Mouse (Mus musculus) cerebellum, adult 18-20 months (tissue): ENCODE measurements around the gene Tuft1.
A peak's percentile ranks its signal among the peaks of the same experiment; 100 is the strongest.
"Not testable (repeated sequence)": the region's sequence is repeated elsewhere in the genome, so short reads cannot be mapped to it uniquely, and the experiment has no call there.

Experiments
- DNase-seq, 2 experiments: peaks; one replicate each; pipeline ENCODE4 v3.0.0; 2021

The Tuft1 gene

DNA sequence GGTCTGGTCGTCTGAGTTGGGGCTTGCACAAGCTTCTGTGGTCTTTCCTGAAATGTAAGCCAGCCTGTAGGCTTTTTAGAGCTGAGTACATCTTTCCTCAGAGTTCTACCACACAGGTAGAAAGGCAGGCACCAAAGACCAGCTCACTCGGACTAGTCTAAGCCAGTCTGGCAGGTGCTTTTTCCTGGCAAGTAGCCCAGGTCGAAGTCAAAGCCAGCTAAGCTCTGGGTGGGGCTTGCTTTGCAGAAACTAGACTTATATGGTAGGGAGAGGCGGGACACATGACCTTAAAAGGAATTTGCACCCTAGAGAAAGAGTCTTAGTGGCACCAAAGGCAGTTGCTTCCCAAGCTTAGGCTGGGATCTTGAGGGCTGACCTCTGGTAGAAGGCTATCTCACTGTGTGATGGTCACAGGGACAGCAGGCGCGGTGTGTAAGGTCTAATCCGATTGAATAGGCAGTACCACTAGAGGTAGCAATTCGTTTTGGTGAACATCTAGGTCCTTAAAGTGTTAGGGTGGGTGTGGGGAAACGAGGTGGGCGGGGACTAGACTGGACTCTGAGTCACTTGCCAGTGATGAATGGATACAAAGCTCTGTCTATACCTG lies 573 bp upstream of the Tuft1 start:
- DNase-seq = peak; percentile 12 to 15

DNA sequence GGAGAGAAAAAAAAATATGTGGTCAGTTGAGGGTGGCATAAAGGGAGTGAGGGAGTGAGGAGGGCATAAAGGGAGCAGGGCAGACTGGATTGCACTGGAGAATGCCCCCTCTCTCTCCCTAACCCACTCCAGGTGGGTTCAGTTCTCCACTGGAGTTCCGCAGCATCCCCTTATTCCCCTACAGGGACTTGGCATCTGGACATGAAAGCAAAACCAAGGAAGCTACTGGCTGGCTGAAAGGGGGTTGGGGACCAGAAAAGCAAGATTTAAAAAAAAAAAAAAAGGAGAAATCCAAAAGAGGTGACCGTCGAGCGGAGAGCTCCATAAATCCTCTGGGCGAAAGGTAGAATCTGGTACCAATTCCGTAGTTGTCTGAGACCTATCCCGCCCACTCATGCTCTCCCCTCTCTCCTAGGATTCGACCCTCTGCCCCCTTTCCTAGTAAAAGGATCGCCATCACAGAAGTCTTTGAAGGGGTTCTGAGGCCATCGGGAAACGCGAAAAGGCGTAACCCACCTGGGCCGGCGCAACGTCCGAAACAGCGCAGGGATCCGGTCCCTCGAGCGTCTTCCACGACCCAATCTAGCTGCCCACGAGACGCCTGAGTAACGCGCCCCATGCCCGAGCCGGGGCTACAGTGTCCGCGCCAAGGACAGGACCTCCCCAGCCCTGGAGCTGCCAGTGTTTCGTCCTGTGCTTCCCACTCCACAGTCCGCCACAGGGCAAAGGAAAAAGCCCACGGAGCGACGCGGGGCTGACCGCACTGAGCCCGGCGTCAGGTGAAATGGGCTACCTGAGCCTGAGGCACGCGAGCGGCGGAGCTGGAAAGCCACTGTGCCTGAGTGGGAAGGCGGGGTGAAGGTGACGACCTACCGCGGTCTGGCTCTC lies 576 bp downstream of the Tuft1 start:
- DNase-seq = not testable (repeated sequence)

DNA sequence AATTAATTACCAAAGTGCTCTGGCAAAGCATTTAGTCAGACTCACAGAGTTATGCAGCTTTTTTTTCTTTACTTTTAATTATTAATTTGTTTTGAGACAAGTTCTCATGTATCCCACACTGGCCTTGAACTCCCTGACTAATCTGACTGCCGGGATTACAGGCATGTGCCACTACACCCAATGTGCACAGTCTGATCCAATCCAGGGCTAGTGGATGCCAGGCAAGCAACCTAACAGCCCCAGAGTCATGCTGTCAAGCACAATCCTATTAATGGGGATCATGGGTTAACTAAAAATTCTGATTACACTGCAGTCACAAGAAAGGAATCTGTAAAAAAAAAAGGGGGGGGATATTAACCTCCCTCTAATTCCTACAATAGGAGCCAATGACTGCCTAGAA lies 4.7 kb downstream of the Tuft1 start:
- DNase-seq = not testable (repeated sequence)

DNA sequence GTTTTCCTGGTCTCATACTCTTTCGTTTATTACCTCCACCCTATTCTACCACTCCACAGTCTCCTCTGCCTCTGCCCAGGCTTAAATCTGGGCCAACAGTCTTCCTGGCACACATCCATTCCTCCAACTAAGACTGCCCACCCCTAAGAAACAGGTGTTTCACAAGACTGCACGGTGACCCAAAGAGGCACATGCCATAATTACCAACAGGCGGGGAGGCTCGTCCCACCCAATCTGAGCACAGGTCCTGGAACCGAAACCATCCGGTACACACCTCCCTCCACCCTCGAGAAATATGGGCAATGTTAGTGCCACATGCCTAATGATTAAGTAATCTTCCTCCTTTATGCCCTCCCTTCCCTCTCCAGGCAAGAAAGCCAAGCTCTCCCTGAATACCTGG lies 8.3 kb downstream of the Tuft1 start:
- DNase-seq = no peak

DNA sequence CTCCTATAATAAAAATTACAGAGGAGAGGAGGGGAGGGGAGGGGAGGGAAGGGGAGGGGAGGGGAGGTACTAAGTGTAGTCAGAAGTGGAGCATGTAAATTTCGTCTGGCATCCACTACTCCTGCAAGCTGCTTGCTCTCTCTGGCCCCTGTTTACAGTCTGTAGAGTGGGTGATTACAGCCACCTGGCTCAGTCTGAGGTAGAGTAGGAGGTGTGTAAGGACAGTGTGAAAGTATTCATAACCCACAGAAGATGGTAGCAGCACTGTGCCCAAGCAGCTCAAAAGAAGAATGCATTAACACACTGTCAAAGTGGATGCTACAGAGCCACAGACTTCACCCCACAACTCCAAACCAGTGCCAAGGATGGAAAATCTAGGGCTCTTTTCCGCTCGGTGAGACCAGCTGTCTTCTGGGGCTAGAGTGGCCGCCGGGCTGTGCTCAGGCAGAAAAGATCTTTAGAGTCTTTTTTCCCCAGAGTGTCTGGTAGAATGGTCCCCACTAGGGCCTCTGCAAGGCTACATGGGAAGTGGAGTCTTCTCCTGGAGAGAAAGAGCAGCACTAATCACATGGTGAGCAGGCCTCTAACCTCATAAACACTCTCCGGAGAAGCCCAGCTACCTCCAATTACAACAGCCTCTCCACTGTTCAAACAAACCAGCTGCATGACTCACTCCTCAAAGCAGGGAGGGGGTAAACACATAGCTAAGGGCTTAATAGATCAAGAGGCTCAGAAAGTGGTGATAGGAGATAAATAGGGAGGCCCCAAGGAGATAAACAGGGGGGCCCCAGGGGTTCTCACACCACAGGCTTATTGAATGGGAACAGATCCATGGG lies 9.7 kb downstream of the Tuft1 start:
- DNase-seq = peak in 1 of 2 experiments; percentile 6

DNA sequence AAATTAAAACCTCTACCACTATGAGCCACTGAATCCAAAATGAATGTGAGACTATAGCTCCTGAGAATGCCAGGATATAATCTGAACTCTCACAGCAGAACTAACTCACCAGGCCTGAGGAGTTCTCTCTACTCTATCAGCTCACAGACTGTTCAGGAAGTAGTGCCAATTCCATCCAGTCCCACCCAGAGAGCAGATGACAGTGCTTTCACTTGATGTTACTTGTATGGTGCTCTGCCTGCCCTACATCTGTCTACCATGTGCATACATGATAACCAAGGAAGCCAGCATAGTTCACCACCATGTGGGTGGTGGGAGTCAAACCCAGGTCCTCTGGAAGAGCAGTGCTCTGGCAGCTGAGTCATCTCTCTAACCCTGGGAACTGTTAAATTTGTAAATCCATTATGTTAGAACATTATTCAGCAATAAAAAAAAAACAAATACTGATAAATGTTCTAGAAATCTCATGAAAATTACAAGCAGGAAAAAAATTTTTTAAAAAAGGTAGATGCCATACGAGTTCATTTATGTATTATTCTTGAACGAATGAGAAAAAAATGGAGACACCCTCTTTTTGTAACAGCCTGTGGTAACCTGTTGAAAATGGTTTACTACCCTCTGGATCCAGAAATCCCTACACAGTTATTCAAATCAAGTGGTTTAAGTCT lies 16.0 kb downstream of the Tuft1 start, which contains the start of gene Gm10972:
TSS of gene Gm10972 (plus strand) at position 618 of the 668 bp plus-strand sequence.
- not testable (repeated sequence) for DNase-seq

DNA sequence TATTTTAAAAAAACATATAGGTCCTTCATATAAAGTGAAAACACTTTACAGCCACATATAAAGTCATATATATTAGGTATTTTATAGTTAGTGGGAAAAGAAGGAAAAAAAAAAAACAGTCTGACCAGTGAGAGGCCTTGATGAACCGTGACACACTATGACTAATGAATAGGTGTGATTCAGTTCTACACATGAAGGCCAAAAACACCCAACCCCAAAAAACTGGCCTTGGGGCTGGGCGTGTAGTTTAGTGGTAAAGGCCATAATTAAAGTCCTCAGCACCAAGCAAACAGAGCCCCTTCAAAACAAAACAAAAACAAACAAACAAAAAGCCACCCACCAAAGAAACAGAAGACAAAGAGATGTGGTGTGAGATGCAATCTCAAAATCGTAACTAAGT lies 28.8 kb downstream of the Tuft1 start:
- DNase-seq = no peak

DNA sequence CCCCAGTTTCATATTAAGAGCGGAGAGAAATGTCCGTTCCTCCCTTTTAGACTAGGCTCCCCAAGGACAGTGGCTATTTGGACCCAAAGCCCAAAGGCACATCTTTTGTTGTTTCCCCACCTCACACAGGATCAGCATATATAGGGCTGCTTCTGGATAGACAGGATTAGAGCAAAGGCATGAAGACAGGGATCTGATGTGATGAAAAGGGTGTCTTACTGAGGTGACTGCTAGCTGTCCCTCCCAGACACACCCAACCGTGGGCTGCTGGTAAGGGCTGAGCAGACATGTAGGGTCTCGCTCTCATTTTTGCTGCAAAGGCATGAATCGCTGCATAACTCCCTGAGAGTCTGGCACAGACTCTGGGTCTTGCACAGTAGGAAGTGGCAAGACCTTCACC lies 30.0 kb downstream of the Tuft1 start:
- DNase-seq = no peak

DNA sequence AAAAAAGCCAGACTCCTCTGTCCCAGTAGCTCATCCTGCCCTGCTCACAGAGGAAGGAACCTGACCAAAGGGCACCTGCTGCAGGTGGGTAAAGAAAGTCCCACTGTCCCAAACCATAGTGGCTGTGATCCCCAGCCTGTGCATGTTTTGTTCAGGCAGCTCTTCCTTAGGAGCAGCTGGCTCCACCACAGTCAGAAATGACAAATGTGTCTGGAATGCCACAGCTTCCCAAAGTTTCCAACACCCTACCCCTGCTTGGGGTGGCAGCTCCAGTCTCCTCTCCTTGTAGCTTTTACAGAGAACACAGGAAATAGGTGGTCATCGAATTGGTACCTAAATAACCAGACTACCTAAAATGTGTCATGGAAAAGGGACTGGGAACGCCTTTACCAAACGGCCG lies 34.4 kb downstream of the Tuft1 start:
- no peak for DNase-seq

DNA sequence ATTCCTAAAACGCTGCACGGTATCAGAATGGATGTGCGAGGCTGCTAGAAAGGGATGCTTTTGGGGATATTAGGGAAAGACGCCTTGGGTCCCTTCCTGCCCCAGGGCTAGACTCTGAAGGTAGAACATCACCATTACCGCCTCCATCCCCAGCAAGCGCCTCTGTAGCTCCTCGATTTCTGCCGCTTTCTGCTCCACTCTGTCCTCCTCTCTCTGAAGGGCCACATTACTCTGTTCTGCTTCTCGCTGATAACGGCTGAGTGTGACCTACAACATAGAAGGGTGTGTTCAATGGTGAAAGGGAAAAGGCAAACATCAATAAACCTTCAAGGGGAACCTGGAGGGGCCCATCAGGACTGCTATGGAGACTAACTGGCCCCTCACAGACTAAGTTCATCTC lies 36.1 kb downstream of the Tuft1 start:
- no peak for DNase-seq

DNA sequence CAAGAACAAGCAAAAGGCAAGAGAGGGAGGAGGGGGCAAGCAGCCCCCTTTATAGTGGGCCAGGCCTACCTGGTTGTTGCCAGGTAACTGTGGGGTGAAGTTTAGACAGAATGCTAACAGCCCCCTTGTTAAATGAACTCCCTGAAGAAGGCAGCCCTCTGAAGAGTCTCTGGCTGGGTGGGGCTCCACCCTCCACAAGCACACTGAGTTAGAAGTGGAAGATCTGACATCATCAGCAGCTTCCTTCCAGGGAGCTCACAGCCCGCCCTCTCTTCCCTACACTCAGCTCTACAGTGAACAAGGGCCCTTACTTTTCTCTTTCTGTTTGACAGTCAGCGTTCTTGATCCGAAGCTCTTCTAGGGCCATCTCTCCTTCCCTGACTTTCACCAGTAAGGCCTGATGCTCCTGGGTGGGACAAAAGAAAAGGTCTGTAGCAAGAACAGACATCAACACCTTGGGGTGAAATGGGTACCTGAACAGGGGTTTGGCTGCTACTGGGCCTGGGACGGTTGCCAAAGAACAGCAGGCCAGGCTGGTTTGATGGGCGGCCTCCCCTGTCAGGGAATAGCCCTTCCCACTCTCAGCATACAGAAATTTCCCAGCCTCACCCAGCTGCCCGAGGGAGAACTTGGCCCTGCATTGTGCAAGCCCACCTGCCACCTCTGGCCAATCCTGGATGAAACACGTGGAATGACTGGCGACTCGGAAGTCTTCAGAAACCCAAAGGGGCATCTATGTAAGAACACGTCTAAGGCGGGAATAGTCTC lies 36.7 kb downstream of the Tuft1 start:
- DNase-seq = no peak

DNA sequence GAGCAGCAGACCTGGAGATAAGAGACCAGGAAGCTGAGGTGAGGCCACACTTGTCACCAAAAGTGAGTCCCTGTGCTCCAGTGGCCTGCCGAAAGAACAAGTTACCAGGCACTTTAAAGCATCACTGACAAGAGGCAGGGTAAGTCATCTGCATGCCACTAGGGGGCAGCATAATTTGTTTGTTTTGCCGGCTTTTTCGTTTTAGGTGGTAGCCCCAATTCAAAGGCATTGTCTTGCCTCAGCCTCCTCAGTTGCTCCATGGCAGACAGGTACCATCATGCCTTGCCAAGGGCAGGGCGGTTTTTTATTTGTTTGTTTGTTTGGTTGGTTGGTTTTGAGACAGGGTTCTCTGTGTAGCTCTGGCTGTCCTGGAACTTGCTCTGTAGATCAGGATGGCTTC lies 42.0 kb downstream of the Tuft1 start:
- DNase-seq = peak; percentile 37 to 59

DNA sequence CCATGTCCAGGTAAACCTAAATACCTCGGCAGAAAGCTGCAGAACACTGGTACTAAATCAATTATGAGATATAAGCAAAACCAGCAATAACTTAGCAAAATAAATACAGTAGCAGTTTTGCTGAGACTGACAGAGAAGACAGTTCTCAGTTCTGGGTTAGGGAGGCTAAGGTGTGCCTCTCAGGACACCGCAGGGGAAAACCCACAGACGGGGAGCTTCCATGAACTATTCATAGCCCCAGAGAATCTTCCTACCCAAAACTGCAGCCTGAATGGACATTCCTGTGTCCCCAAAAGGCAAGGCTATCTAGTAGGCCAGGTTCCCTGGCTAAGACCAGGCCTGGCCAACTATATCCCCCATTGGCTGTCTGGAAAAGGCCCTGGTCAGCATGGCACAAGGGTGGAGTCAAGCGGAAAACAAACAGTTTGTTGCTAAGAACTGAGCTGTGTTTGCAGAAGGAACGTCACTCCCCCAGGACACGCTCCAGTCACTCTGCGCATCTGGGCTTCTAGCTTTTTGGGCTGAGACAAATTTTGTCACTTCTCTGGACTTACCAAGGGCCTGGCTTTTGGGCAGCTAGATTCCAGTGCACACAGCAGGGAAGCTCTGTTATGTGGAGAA lies 45.3 kb downstream of the Tuft1 start:
- no peak for DNase-seq

DNA sequence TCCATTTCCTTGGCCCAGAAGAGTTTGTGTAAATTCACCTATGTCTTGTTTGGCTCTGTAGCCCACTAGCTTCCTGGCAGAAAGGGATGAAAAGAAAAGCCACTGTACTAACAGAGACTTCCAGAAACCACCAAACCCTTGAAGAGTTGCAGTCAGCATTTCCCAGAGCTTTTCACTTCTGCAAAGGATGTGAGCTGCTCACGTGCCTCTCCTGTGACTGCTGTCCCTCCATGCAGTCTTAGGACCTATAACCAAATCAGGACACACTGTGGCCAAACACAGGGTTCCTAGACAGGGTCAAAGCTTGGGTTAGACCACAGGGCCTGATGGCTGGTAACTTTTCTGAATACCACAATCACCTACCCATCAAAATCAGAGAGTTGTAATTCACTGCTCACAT lies 46.4 kb downstream of the Tuft1 start:
- no peak for DNase-seq

DNA sequence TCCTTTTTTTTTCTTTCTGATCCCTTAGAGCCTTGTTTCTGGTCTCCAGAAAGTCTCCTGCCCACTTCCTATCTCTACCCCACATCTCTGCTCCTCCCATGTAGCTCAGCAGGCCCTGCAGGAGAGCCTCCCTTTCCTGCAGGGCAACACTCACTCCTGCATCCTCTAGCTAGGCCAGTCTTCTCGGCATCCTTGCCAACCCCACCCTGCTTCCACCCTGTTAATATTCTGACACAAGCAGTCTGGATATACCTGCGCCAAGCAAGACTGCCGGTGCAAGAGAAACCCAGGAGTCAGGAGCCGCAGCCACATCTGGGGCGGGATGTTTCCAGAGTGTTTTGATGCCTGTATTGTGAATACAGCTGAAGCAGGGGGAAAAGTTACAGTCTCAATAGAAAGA lies 46.8 kb downstream of the Tuft1 start:
- no peak for DNase-seq

DNA sequence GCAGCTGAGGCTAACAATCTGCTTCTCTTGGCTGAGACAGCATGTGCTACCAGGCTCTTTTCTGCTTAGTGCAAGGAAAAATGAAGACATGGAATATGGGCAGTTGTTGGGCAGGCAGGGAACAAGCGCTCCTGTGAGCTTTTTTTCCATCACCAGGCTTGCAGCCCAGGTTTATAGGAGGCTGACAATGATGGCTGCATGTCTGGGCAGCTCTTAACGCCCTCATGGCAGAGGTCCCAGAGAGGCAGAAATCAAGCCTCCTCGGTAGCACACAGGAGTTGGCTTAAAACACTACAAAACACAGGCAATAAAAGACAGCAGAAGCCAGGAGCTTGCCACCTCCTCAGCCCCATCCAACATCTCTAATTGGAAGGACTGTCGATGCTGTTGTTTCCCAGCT lies 47.3 kb downstream of the Tuft1 start:
- DNase-seq = peak; percentile 20 to 26

DNA sequence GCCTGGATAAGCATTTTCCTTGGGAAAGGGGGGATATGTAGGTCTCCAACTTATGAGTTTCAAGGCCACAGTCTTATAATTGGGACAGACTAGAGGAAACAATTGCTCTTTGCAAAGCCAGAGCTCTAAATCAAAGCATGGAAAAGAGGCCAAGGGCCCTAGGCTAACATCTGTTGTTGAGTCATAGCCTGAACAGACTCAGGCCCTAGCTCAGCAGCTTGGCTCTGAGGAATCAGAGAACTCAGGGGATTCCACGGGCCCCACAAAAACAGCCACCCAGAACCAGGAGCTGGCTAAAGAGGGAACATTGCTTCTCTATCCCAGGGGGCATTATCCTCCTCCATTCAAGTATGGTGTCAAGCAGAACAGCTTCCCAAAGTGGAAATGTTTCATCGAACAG lies 48.1 kb downstream of the Tuft1 start:
- peak; percentile 14 to 19 for DNase-seq

DNA sequence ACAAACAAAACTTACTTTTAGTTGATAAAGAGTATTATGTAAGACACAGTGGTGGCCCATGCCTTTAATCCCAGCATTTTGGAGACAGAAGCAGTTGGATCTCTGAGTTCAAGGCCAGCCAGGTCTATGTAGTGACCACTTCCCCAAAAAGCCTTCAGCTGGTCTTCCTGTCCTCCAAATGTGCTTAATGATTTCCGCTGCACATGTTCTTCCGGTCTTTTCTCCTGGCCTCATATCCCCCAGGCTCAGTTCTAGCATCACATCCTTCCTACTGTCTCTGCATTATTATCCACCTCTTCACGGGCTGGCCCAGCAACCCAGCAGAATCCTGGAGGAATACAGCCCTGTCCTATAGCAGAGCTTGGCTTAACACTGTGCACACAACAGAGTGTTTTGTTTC lies 49.1 kb downstream of the Tuft1 start:
- DNase-seq = no peak

DNA sequence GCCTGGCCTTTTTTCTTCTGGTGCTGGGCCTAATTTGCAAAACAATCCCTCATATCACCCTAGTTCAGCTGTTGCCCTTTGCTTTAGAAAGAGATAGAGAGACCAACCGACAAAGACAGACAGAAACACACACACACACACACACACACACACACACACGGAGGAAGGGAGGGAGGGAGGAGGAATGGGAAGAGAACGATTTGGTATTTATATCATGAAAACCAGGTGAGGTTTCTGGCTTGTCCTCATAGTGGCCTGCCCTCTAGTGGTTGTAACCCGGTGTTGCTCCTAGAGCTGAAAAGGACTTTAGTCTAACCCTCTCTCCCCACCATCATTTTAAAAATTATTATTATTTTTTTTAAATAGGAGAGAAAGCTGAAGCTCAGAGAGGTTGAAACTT lies 56.7 kb downstream of the Tuft1 start:
- DNase-seq = peak; percentile 73 to 76

DNA sequence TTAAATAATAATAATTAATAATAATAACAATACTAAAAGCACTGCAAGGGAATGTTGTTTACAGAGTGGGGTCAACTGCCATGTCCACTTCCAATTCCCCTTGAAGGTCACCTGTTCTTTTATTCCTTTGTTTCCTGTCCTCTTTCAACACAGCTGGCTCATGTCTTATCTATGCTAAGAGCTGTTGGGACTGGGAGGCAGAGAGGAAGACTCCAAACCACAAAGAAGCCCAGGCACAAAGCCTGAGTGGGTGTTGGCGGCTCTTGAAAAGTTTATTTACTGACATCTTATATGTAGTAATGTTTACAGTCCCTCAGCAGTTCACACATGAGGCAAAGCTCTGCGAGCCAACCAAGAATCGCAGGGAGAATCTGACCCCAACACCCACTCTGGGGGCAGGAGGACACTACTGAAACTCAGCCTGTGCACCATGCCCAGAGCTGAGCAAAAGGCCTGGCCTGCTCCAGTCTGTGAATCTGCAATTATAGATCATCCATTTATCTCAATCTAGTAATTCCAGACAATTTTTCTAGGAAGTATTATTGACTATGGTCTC lies 61.4 kb downstream of the Tuft1 start:
- no peak for DNase-seq

DNA sequence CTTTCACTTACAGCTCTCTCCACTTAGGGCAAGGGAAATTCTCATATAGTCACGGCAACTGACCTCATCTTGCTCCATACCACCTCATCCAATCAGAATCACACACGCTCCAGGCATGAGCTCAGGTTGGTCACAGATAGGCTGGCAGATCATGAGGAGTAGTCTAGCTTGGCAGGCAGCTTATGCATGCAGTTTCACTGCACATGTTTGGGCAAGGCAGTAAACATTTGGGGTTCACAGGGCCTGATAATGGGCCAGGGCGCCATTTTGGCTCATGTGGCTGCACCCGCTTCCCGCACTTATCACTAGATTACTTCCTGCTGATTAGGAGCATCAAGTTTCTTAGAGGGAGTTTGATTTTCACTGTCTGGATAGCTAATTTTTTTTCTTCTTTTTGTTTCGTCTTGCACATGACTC lies 62.8 kb downstream of the Tuft1 start:
- DNase-seq = no peak
